Mouse (Mus musculus) layer of hippocampus, postnatal 10 days (tissue): ENCODE data around the gene Macrod2. TPM values are rescaled to one million over a fixed set of nuclear protein-coding genes. Genes with fewer than 3 reads are reported as not detected.

Experiments used
- DNase-seq, 2 experiments: peaks; one replicate each; pipeline ENCODE4 v3.0.0; 2021; ENCODE audit warnings: low spot score in 2 of 2
- total RNA-seq, 2 experiments: library from RNA; stranded (reverse); gene quantifications; 2 replicates each; pipeline ENCODE4 v1.2.3; 2021

Macrod2 gene
- total RNA-seq, 2 experiments from 2014 or later = 58.4 to 70.5 TPM

GRCm38 (mm10) chr2:140784626-140785025 is 389.5 kb downstream of the Macrod2 start:
- no peak for DNase-seq

- DNase-seq = no peak
These were observed 395.3 kb downstream of the Macrod2 start for GRCm38 (mm10) chr2:140790363-140790762.

DNA sequence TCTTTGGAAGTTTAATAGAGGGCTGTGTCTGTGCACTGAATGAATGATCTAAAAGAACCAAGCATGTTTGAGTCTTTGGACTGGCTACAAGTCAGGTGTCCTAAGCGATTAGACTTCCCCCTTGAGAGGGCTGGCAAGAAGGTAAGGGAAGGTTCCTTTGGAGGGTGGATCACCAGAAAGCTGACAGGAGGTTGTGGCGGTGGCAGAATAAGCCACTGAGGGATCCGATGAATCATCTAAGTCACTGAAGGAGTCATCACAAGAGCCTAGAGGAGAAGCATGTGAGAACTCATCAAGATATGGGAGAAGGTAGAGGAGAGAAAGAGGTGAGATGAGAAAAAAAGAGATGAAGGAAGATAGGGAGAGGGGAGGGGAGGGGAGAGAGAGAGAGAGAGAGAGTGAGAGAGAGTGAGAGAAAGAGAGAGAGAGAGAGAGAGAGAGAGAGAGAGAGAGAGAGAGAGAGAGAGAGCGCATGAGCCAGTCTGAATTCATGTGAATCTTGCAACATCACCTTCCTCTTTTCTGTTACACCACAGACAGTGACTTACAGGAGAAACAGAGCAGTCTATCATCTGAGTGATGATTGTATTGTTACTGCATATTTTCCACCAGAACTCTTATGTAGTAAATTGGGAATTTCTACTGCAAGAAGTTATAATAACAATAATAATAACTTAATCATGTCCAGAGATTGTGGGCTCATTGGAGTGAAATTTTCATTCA is 398.9 kb downstream of the Macrod2 start:
- DNase-seq = no peak

- no peak for DNase-seq
These were observed 416.6 kb downstream of the Macrod2 start for GRCm38 (mm10) chr2:140811693-140812092.

- DNase-seq = no peak
These were observed 424.4 kb downstream of the Macrod2 start for GRCm38 (mm10) chr2:140819391-140820120.

- no peak for DNase-seq
These were observed 427.3 kb downstream of the Macrod2 start for GRCm38 (mm10) chr2:140822378-140822777.

GRCm38 (mm10) chr2:140826241-140826640 is 431.1 kb downstream of the Macrod2 start:
- DNase-seq = no peak

GRCm38 (mm10) chr2:140828859-140829258 is 433.8 kb downstream of the Macrod2 start:
- no peak for DNase-seq

GRCm38 (mm10) chr2:140830086-140830485 is 435.0 kb downstream of the Macrod2 start:
- DNase-seq = no peak

- no peak for DNase-seq
These were observed 444.3 kb downstream of the Macrod2 start for GRCm38 (mm10) chr2:140839371-140839770.

GRCm38 (mm10) chr2:140839880-140840279 is 444.8 kb downstream of the Macrod2 start:
- peak; percentile 68 to 79 for DNase-seq

DNA sequence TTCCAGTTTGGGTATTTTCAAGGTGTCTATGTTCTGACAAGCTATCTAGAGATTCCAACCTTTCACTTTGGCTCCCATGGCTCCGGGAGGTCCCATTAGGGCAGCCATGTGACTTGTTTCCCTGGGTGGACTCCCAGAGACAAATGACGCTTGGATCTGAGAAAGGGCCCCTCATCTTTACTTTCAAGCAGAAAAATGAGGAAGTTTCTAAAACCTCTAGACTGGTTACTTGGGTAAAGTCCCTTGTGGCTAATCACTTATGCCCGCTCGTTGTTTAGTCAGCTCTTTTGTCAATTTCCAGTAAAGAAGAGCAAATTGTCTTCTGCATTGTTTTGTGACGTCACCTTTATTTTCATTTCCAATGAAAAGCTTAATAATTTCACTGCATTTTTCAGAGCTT is 448.9 kb downstream of the Macrod2 start:
- no peak for DNase-seq

DNA sequence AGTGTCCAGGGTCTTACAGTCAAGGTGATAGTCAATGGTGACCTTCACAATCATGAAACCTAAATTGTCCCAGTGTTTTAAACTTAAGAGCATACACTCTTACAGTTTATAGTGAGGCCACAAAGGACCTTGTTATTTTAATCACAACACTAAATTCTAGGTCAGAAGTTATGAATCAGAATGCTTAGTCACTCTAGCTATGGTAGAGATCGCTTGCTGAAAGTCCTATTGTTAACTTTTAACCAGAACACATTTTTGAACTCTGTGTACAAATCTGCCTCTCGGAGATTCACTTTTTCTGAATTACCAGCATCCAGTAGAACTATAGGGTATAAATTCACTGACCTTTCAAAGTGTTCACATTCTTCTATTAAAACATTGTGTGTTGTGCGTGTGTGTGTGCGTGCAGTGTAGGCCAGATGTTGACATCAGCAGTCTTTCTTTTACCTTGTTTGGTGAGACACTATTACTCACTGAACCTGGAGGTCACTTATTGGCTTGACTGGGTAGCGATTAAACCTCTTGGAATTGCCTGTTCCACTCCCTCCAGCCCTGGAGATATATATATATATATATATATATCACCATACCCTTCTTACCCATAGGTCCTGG is 452.8 kb downstream of the Macrod2 start:
- no peak for DNase-seq

- DNase-seq = no peak
These were observed 458.4 kb downstream of the Macrod2 start for GRCm38 (mm10) chr2:140853538-140853937.

DNA sequence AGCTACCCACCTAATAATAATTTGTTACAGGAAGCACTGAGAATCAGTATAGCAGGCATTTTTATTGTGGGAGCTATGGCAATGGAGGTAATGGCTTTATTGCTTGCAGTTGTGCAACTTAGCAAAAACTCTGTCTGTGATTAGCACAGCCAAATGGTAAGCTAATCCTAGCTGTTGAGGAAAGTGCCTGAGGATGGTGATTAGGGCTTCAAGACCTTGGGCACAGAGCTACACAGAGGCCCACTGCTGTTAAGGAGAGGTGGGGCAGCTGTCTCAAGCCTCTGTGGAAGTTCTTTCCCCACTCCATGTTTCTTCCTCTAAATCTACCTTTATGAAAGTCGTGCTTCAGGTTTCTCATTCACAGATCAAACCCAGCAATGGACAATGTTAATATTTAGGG is 466.2 kb downstream of the Macrod2 start:
- no peak for DNase-seq

- DNase-seq = no peak
These were observed 467.6 kb downstream of the Macrod2 start for GRCm38 (mm10) chr2:140862736-140863135.

DNA sequence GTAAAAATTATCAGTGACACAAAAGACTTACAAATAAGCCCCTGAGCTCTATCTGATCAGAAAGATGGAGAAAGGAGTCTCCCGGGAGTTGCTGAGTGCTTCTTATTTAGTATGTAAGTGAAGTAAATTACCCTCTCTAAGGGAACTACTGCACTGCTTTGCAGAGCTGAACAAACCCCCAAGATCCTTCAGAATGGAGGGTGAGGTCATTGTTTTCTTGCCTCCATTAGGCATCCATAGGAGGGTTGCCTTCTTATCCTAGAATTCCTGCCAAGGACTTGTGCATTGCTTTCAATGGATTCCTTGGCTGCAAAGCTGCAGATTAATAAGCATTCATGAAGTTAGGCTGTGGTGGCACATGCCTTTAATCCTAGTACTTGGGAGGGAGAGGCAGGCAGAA is 470.5 kb downstream of the Macrod2 start:
- no peak for DNase-seq

- peak; percentile 21 to 36 for DNase-seq
These were observed 472.0 kb downstream of the Macrod2 start for GRCm38 (mm10) chr2:140867116-140867515.

GRCm38 (mm10) chr2:140885176-140885575 is 490.1 kb downstream of the Macrod2 start:
- DNase-seq = no peak

DNA sequence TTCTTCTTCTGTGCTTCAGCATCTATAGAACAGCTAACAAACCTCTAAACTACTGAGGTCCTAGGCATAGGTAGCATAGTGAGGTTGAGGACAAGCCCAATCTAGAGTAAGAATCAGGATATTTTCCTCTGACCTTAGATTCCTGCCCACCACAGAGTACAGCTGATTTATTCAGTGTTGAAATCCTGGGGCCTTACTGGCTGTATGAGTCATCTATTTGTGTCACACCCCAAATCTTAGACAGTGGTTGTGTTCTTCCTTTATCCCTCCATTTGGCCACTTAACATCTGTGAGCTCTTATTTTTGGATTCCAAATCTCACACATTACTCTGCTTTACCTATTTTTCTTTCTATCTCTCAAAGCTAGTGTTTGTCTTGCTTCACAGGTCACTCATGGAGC is 495.6 kb downstream of the Macrod2 start:
- DNase-seq = no peak

DNA sequence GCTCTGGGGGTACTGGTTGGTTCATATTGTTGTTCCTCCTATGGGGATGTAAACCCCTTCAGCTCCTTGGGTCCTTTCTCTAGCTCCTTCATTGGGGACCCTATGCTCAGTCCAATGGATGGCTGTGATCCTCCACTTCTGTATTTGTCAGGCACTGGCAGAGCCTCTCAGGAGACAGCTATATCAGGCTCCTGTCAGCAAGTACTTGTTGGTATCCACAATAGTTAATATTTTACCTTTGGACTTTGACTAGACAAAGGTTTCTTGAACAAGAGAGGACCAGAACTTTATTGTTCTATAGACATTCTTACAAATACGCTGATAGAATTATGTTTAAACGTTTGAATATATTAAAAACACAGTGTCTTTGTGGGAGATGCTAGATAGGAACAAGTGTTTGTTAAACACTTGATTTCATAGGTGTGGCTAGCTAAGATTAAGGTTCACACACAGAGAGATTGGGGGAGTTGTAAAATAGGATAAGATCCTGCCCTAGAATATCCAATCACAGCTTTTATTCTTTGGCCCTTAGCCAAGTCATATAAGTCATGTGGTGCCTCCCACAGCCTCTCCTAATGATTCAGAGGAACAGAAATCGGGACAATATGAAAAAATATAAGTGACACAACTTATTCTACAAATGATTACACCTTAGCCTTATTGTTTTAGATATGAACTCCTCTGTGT is 501.4 kb downstream of the Macrod2 start:
- DNase-seq = no peak
